Mouse (Mus musculus) ES-Bruce4 (cell line): ENCODE data around the gene Hist2h2ab. TPM values are rescaled to one million over a fixed set of nuclear protein-coding genes. Genes with fewer than 3 reads are reported as not detected.

ENCODE experiments used
- H3K27ac ChIP-seq: 2 replicates; pipeline ENCODE4 v1.5.1; 2012; ENCODE audit warnings: low read length, inconsistent platforms; ENCODE audit not compliant: insufficient read depth
- H3K27me3 ChIP-seq: 2 replicates; pipeline ENCODE4 v1.6.1; 2012; ENCODE audit warnings: mild to moderate bottlenecking, low read length, inconsistent platforms; ENCODE audit not compliant: control insufficient read depth, poor library complexity, insufficient read depth, severe bottlenecking
- H3K36me3 ChIP-seq: 2 replicates; pipeline ENCODE4 v1.6.1; 2012; ENCODE audit warnings: inconsistent platforms, mild to moderate bottlenecking, low read length, moderate library complexity; ENCODE audit not compliant: control insufficient read depth, poor library complexity, insufficient read depth, severe bottlenecking
- H3K4me1 ChIP-seq: one replicate; pipeline ENCODE4 v1.8.1; 2011; ENCODE audit warnings: low read length; ENCODE audit not compliant: control insufficient read depth, insufficient read depth
- H3K4me3 ChIP-seq: 2 replicates; pipeline ENCODE4 v1.5.1; 2011; ENCODE audit warnings: low read depth, mild to moderate bottlenecking, low read length
- H3K9ac ChIP-seq: 2 replicates; pipeline ENCODE4 v1.6.1; 2012; ENCODE audit warnings: low read depth, mild to moderate bottlenecking, inconsistent platforms; ENCODE audit not compliant: poor library complexity, severe bottlenecking
- H3K9me3 ChIP-seq: replicated peaks from 2 replicates; pipeline ENCODE4 v1.6.1; 2012; ENCODE audit warnings: mild to moderate bottlenecking, low read length, inconsistent platforms; ENCODE audit not compliant: control insufficient read depth, poor library complexity, insufficient read depth, severe bottlenecking
- CTCF ChIP-seq: IDR thresholded peaks from one replicate; pipeline ENCODE4 v1.8.1; 2011; ENCODE audit warnings: low read depth, low read length
- EP300 ChIP-seq: IDR thresholded peaks from 2 replicates; pipeline ENCODE4 v1.6.1; 2011; ENCODE audit warnings: low read depth, low read length; ENCODE audit not compliant: insufficient read depth
- POLR2A ChIP-seq: IDR thresholded peaks from one replicate; pipeline ENCODE4 v1.8.1; 2011; ENCODE audit warnings: low read length; ENCODE audit not compliant: insufficient read depth
- polyA plus RNA-seq: library from polyadenylated mRNA; stranded (reverse); fragments of >200 nt; gene quantifications from 2 replicates; pipeline ENCODE4 v1.2.4, GENCODE M21; 2011; ENCODE audit warnings: low read depth; ENCODE audit not compliant: missing spikeins, insufficient read depth, insufficient read length

The Hist2h2ab gene
- polyA plus RNA-seq, 1 experiment = not detected

DNA sequence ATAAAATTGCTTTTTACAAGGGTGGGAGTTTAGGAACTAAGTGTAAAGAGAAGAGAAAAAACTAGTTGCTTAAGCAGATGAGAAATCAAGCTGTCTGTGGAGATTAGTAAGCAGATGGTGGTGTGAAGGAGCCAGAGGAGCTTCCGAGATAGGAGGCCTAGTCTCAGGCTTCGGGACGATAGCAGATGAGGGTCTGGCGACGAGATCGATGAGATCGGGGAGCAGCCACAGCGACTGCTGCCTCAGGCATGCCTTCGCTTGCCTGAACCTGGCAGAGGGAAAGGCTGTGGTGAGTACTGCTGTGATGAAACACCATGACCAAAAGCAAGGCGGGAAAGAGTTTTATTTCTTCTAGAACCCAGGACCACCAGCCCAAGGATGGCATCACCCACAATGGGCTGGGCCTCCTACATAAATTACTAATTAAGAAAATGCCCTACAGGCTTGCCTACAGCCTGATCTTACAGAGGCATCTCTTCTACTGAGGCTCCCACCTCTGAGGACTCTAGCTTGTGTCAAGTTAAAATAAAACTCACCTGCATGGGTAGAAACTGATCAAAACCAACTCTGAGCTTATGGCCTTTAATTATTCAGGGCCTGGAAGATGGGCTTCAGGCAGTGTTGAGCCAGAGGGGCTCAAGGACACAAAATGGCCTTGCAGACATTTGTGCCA, 35.2 kb downstream of the Hist2h2ab start:
- H3K4me3 ChIP-seq = peak overlapping the region; percentile 65
- H3K9me3 ChIP-seq = no peaks in the 10 kb centered on the region
- TF ChIP-seq EP300 (peak; percentile 89), POLR2A (no peak), CTCF (no peak)
- H3K27me3 ChIP-seq = no peaks in the 10 kb centered on the region
- peak overlapping the region; percentile 63 for H3K9ac ChIP-seq
- peak overlapping the region; percentile 16; the same call in 1 of the 2 replicates for H3K27ac ChIP-seq
- no peaks in the 10 kb centered on the region for H3K4me1 ChIP-seq
- no peaks in the 10 kb centered on the region for H3K36me3 ChIP-seq

DNA sequence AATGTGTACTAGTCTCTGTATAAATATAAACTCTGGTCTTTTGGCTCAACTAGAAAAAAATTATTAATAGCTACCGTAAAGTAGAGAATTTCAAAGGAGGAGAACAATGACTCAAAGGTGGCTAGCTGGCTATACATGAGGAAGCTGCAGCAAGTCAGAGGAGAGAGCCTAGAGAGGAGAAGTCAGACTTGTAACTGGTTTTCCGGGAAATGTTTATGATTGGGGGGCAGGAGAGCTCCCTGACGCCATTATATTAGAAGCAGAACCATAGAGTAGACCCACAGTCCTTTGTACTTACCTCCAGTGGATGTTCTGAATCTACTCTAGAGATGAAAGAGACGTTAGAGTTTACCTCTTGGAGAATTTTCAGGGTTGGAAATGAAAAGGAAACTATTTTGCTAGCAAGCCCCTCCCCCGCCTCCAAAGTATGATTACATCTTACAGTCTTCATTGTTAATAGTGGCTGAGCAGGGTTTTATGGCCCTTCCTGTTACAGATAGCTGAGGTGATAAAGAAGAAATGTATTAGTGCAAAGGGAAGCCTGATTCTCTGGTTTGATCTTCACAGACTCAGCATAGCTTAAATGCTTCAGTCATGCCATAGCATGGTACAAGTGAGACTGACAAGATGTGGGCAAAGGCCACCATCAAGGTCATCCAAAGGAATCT, 36.4 kb downstream of the Hist2h2ab start:
- Histone ChIP-seq H3K4me3 (no peak overlapping the region), H3K9me3 (no peaks in the 10 kb centered on the region), H3K4me1 (no peaks in the 10 kb centered on the region), H3K27ac (no peak overlapping the region), H3K9ac (0 out of 2 replicates have a peak overlapping the region, but pooled peaks have one; percentile 63), H3K36me3 (no peaks in the 10 kb centered on the region), H3K27me3 (no peaks in the 10 kb centered on the region)
- TF ChIP-seq EP300 (no peak), POLR2A (no peak)

DNA sequence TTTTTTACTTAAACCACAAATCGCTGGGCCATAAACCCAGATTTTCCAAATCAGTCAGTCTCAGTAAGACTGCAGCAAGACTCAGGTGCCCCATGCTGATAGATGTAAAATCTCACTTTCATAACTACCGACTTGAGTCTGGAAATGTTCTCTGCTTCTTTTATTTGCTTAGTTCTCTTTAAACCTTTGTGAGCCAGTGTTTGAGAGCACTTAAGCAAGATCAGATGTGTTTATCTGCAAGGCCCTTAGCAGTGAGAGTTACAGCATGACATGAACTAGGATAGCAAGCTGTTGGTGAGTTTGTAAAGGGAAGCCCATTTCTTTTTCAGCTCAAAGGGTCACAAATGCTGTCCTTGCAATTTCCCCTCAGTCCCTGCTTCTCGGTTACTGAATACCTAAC, 37.5 kb downstream of the Hist2h2ab start:
- TF ChIP-seq POLR2A (no peak), EP300 (no peak), CTCF (no peak)
- Histone ChIP-seq H3K9ac (no peak overlapping the region), H3K27ac (no peak overlapping the region), H3K4me3 (no peak overlapping the region), H3K9me3 (no peaks in the 10 kb centered on the region), H3K36me3 (no peaks in the 10 kb centered on the region), H3K27me3 (no peaks in the 10 kb centered on the region), H3K4me1 (no peaks in the 10 kb centered on the region)

DNA sequence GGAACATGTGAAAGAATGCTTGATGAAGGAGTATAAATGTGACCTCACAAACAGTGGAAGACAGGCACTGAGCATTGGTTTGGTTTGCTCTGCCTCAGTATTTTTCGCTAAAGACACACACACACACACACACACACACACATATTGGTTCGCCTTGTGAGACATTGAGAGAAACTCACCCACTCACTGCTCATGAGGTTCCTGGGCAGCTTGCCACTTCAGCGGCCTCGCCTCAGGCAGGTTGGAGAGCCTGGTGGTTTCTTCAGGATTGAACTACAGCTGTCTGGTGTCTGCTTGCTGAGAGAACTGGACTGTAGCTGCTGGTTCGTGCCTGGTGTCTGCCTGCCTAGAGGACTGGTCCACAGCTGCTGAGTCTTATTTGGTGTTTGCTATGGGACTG, 40.6 kb downstream of the Hist2h2ab start:
- Histone ChIP-seq H3K4me1 (no peaks in the 10 kb centered on the region), H3K4me3 (no peak overlapping the region), H3K27ac (no peak overlapping the region), H3K27me3 (no peaks in the 10 kb centered on the region), H3K9me3 (no peaks in the 10 kb centered on the region), H3K36me3 (no peaks in the 10 kb centered on the region), H3K9ac (no peak overlapping the region)
- TF ChIP-seq EP300 (no peak), POLR2A (no peak), CTCF (no peak)

DNA sequence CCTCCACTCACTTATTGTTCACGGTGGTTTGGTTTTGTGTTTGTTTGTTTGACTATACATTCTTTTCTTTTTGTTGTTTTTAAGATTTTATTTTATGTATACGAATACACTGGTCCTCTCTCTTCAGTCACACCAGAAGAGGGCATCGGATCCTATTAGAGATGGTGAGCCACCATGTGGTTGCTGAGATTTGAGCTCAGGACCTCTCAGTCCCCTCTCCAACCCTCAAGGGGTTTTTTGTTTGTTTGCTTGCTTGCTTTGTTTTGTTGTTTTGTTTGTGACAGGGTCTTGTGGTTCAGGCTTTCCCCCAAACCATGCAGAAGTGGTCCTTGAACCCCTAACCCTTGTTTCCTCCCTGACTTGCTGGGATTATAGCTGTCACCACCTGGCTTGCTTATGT, 42.0 kb downstream of the Hist2h2ab start:
- no peak for TF ChIP-seq CTCF
- no peak for TF ChIP-seq POLR2A
- TF ChIP-seq EP300 = no peak
- Histone ChIP-seq H3K36me3 (no peaks in the 10 kb centered on the region), H3K9me3 (no peaks in the 10 kb centered on the region), H3K27ac (peak overlapping the region; percentile 82), H3K9ac (peak overlapping the region; percentile 96), H3K4me3 (peak overlapping the region; percentile 76), H3K4me1 (no peaks in the 10 kb centered on the region), H3K27me3 (no peaks in the 10 kb centered on the region)

DNA sequence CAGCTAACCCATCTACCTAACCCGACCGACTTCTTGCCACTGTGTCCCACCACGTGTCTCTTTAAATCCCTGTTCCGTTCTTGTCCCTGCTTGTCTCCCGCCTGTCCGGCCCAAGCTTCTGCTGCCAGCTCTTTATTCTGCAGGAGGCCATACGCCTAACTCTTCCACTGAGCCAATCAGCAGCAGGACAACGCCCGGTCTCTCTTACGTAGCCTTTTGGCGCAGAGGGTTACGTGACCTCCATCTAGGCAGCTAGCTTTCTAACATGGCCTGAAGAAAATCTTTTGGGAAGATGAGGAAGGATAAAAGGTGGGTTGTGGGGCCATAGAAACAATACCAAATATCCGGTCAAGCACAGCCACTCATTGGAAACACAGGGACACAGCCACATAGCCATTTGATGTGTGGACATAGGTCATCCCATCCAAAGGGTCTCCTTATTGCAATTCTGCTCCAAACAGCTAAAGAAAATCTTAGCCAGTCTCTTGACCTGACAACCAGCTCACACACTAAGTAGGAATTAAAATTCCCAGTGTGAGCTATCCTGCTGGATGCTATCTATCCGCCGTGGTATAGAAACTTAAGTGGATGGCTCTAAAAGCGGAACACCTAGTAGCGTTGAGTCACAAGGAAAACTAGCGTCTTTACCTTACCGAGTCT, 42.7 kb downstream of the Hist2h2ab start:
- no peaks in the 10 kb centered on the region for H3K4me1 ChIP-seq
- no peaks in the 10 kb centered on the region for H3K9me3 ChIP-seq
- no peaks in the 10 kb centered on the region for H3K27me3 ChIP-seq
- H3K4me3 ChIP-seq = peak overlapping the region; percentile 76
- H3K9ac ChIP-seq = peak overlapping the region; percentile 96
- no peaks in the 10 kb centered on the region for H3K36me3 ChIP-seq
- H3K27ac ChIP-seq = peak overlapping the region; percentile 82
- TF ChIP-seq POLR2A = peak; percentile 78
- TF ChIP-seq CTCF = no peak
- TF ChIP-seq EP300 = 0 out of 2 replicates have a peak, but pooled peaks have one; percentile 39
